Mouse (Mus musculus) midbrain, embryonic 11.5 days (tissue): ENCODE data around the gene Slc13a2. TPM values are rescaled to one million over a fixed set of nuclear protein-coding genes. Genes with fewer than 3 reads are reported as not detected.

Experiments
- ATAC-seq: fragments of 200-750 bp; cut with Nextera tagmentation; 2 replicates; pipeline ENCODE4 v1.8.0; 2017; ENCODE audit warnings: moderate TSS enrichment, moderate library complexity; ENCODE audit not compliant: low FRiP score
- DNase-seq: peaks from one replicate; pipeline ENCODE4 v3.0.0; 2015; ENCODE audit warnings: low spot score; ENCODE audit errors: missing footprints
- H3K27ac ChIP-seq: fragments of 300-500 bp; sonication (generic); 2 replicates; pipeline ENCODE4 v1.5.1; 2014; ENCODE audit warnings: low read depth, low read length
- H3K27me3 ChIP-seq: fragments of 300-500 bp; sonication (generic); 2 replicates; pipeline ENCODE4 v1.6.1; 2014; ENCODE audit warnings: mild to moderate bottlenecking, low read length, moderate library complexity, mixed read lengths; ENCODE audit not compliant: control insufficient read depth, insufficient read depth
- H3K36me3 ChIP-seq: fragments of 300-500 bp; sonication (generic); 2 replicates; pipeline ENCODE4 v1.6.1; 2014; ENCODE audit warnings: mild to moderate bottlenecking, low read length, moderate library complexity, mixed read lengths; ENCODE audit not compliant: control insufficient read depth, insufficient read depth
- H3K4me1 ChIP-seq: fragments of 300-500 bp; sonication (generic); 2 replicates; pipeline ENCODE4 v1.6.1; 2014; ENCODE audit warnings: low read length; ENCODE audit not compliant: control insufficient read depth, insufficient read depth
- H3K4me2 ChIP-seq: fragments of 300-500 bp; sonication (generic); 2 replicates; pipeline ENCODE4 v1.6.1; 2014; ENCODE audit warnings: mild to moderate bottlenecking, moderate library complexity
- H3K4me3 ChIP-seq: fragments of 300-500 bp; sonication (generic); 2 replicates; pipeline ENCODE4 v1.5.1; 2014; ENCODE audit warnings: low read depth, low read length
- H3K9ac ChIP-seq: fragments of 300-500 bp; sonication (generic); 2 replicates; pipeline ENCODE4 v1.6.1; 2014; ENCODE audit warnings: low read length
- H3K9me3 ChIP-seq: fragments of 300-500 bp; sonication (generic); 2 replicates; pipeline ENCODE4 v1.6.1; 2016; ENCODE audit warnings: low read length; ENCODE audit not compliant: control insufficient read depth
- WGBS: fragments of 180-500 bp; shearing (Covaris S2); extraction: QIAGEN DNeasy Blood & Tissue Kit; methylation state at CpG from one replicate; pipeline ENCODE4 v1.1.7; 2014; 5-methylcytosine and 5-hydroxymethylcytosine counted together
- polyA plus RNA-seq: library from polyadenylated mRNA; unstranded; fragments of >200 nt; fragmentation: Nextera tagmentation; extraction: Ambion mirVana; gene quantifications from 2 replicates; pipeline ENCODE4 v1.2.1, GENCODE M21; 2014

The Slc13a2 gene
- polyA plus RNA-seq, 1 experiment from 2014 or later, result not detected

DNA sequence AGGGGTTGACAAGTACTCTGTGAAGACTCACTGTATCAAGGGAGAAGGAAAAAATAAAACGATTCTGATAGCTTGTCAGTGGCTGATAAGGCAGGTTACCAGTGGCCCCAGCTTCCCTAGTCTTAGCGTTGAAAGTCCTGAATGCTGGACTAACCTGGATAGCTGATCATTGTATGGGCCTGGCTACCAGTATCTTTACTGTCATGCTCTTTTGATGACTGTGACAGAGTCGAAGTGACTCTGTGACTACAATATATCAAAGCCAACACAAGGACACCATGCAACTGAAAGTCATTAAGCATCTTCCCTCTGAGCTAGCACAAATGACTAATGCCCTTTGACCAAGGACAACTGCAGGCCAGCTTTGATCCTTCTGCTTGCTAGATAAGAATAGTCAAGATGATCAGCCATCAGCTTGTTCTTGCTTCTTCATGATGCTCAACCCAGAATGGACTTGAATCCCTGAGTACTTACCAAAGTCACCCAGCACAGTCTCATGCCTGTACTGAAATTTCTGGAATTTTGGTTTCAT lies 16.4 kb upstream of the Slc13a2 start:
- H3K9me3 ChIP-seq, result no peaks in the 10 kb centered on the region
- H3K4me1 ChIP-seq, result peaks cover 4% of the 10 kb centered on the region
- H3K27ac ChIP-seq, result no peak overlapping the region
- H3K36me3 ChIP-seq, result no peaks in the 10 kb centered on the region
- H3K4me2 ChIP-seq, result no peak overlapping the region
- ATAC-seq (no peak), DNase-seq (no peak)
- no peak overlapping the region for H3K4me3 ChIP-seq
- no peak overlapping the region for H3K9ac ChIP-seq
- no peaks in the 10 kb centered on the region for H3K27me3 ChIP-seq
- 82% methylated on average over 3 of the region's 3 CpGs for WGBS

DNA sequence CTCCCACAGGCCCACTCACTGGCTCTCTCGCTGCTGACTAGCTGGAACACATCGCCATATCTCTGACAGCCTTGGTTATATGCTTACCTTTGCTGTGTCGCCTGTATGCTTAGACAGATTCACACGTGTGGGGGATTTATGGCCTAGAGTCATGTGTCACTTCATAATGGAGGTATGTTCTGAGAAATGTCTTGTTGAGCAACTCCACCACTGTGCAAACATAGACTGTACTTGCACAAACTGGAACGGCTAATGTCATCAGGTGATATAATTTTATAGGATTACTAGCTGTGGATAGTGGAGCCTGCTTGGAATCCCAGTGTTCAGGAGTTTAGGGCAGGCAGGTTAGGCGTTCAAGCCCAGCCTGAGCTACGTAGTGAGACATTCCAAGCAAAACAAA lies 15.2 kb upstream of the Slc13a2 start:
- DNase-seq (no peak), ATAC-seq (no peak)
- H3K9ac ChIP-seq, result no peak overlapping the region
- H3K27me3 ChIP-seq, result no peaks in the 10 kb centered on the region
- H3K36me3 ChIP-seq, result no peaks in the 10 kb centered on the region
- no peaks in the 10 kb centered on the region for H3K9me3 ChIP-seq
- H3K4me1 ChIP-seq, result peaks cover 4% of the 10 kb centered on the region
- no peak overlapping the region for H3K27ac ChIP-seq
- 92% methylated on average over 7 of the region's 7 CpGs for WGBS
- no peak overlapping the region for H3K4me2 ChIP-seq
- no peak overlapping the region for H3K4me3 ChIP-seq

DNA sequence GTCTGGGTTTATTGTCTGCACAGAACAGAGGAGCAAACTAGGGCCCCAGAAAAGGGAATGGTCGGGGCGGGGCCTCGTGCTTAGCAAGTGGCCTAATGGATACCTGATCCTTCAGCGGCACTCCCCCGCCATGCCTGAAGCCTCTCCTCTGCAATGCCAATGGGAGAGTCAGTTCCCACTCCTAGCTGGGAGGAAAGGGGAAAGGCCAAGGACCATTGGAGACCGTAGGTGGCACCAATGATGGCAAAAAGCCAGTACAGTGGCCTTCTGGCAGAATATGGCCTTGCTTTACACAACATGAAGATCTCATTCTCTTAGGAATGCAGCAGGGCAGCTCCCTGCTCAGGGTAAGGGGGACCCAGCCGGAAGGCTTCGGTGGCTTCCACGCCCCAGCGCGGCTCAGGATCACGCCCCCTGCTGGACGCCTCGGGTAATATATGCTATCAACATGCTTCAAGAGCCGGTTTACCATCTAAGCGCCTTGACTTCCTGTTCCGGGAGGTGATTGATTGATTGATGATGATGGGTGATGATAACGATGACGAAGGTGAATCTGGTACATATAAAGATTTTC lies 13.8 kb upstream of the Slc13a2 start:
- Histone ChIP-seq H3K9ac (0 out of 2 replicates have a peak overlapping the region, but pooled peaks have one; percentile 20), H3K4me1 (peaks cover 4% of the 10 kb centered on the region), H3K9me3 (no peaks in the 10 kb centered on the region), H3K4me3 (no peak overlapping the region), H3K36me3 (no peaks in the 10 kb centered on the region), H3K27me3 (no peaks in the 10 kb centered on the region), H3K27ac (no peak overlapping the region), H3K4me2 (peak overlapping the region; percentile 15)
- ATAC-seq, result no peak
- 6% methylated on average over 19 of the region's 19 CpGs for WGBS
- DNase-seq, result peak; percentile 94

DNA sequence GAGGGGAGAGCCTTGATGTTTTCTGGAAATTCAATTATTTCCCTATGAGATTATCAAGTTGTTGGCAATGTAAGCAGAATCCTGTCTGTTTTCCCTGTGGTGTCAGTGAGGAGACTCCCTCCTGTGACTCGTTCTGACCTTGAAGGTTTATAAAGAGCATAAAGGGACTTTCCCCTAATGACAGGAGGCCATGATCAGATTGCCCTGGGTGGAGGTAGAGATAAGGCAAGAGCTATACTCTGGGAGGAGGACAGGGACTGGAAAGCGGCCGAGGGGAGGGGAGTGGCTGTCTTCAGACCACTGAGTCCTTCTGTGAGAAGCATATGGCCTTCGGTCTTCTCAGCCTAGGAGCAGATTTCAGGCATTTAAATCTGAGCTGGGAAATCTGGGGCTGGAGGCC lies 12.0 kb upstream of the Slc13a2 start:
- 79% methylated on average over 4 of the region's 4 CpGs for WGBS
- H3K4me1 ChIP-seq, result peaks cover 4% of the 10 kb centered on the region
- no peak overlapping the region for H3K4me3 ChIP-seq
- no peak overlapping the region for H3K9ac ChIP-seq
- ATAC-seq (no peak), DNase-seq (no peak)
- no peaks in the 10 kb centered on the region for H3K36me3 ChIP-seq
- H3K27ac ChIP-seq, result no peak overlapping the region
- no peak overlapping the region for H3K4me2 ChIP-seq
- H3K27me3 ChIP-seq, result no peaks in the 10 kb centered on the region
- H3K9me3 ChIP-seq, result no peaks in the 10 kb centered on the region

DNA sequence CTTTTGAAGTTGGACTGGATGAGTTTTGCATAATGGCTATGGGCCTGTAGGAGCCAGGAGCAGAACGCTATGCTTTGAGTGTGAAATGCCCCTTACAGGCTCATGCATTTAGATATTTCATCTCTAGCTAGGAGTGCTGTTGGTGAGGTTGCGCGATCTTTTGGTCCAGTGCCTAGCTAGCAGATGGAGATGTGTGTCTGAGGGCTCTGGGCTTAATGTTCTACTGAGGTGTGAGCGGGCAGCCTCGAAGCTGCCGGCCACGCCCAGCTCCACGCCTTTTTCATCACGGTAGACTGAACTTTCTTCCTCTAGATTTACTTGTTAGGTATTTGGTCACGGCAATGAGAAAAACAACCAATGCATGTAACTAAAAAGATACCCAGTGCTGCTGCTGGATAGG lies 9.2 kb upstream of the Slc13a2 start:
- ATAC-seq, result no peak
- H3K36me3 ChIP-seq, result no peaks in the 10 kb centered on the region
- H3K9ac ChIP-seq, result no peak overlapping the region
- no peak overlapping the region for H3K27ac ChIP-seq
- peaks cover 4% of the 10 kb centered on the region for H3K4me1 ChIP-seq
- H3K9me3 ChIP-seq, result no peaks in the 10 kb centered on the region
- no peak for DNase-seq
- 91% methylated on average over 10 of the region's 10 CpGs for WGBS
- H3K4me3 ChIP-seq, result no peak overlapping the region
- H3K27me3 ChIP-seq, result no peaks in the 10 kb centered on the region
- no peak overlapping the region for H3K4me2 ChIP-seq

GRCm38 (mm10) chr11:78430195-78430878 lies 8.3 kb upstream of the Slc13a2 start:
- Histone ChIP-seq H3K4me1 (no peaks in the 10 kb centered on the region), H3K9ac (no peak overlapping the region), H3K9me3 (no peaks in the 10 kb centered on the region), H3K27me3 (no peaks in the 10 kb centered on the region), H3K4me2 (no peak overlapping the region), H3K27ac (no peak overlapping the region), H3K36me3 (no peaks in the 10 kb centered on the region), H3K4me3 (no peak overlapping the region)
- WGBS, result 56% methylated on average over 11 of the region's 11 CpGs
- ATAC-seq (no peak), DNase-seq (no peak)

GRCm38 (mm10) chr11:78428309-78428708 lies 6.3 kb upstream of the Slc13a2 start:
- Histone ChIP-seq H3K9me3 (no peaks in the 10 kb centered on the region), H3K36me3 (no peaks in the 10 kb centered on the region), H3K4me3 (no peak overlapping the region), H3K4me2 (no peak overlapping the region), H3K9ac (no peak overlapping the region), H3K27ac (no peak overlapping the region), H3K27me3 (no peaks in the 10 kb centered on the region), H3K4me1 (no peaks in the 10 kb centered on the region)
- ATAC-seq (no peak), DNase-seq (no peak)
- WGBS, result 72% methylated on average over 5 of the region's 5 CpGs

DNA sequence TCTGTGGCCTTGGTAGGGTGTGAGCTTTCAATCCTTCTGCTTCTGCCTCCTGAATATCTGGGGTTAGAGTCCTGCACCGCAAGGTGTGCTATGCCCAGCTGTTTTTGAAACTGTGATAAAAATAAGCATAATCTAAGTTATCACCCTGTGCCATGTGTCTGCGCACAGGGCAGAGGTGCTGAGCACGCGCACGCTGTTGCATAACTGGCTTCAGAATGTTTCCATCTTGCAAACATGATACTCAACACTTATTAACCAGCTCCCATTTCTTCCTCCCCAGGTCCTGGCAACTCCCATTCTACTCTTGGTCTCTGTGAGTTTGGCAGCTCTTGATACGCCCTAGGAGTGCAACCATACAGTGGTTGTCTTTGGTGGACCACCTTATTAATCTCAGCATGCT lies 5.6 kb upstream of the Slc13a2 start:
- WGBS, result 95% methylated on average over 6 of the region's 6 CpGs
- no peak overlapping the region for H3K27ac ChIP-seq
- no peaks in the 10 kb centered on the region for H3K36me3 ChIP-seq
- no peak overlapping the region for H3K4me2 ChIP-seq
- no peak overlapping the region for H3K4me3 ChIP-seq
- no peak for ATAC-seq
- DNase-seq, result no peak
- no peak overlapping the region for H3K9ac ChIP-seq
- no peaks in the 10 kb centered on the region for H3K4me1 ChIP-seq
- H3K9me3 ChIP-seq, result no peaks in the 10 kb centered on the region
- H3K27me3 ChIP-seq, result no peaks in the 10 kb centered on the region

DNA sequence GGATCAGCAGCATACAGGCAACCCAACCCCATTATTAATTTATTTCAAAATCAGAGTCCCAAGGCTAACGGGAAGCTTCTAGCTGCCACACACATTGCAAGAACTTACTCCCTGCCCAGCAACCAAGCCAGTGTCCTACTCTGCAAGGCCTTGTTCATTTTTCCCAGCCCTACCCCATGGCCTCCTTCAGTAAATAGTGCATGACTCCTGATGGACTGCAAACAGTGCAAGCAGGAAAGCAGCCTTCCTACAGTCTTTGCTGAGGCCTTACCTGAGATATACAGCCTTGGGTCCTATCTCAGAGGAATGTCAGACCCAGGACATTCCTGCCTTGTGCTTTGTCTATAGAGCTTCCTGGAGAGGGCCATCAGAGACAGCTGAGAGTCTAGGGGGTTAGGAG lies 3.6 kb upstream of the Slc13a2 start:
- Histone ChIP-seq H3K9ac (no peak overlapping the region), H3K4me1 (no peaks in the 10 kb centered on the region), H3K27me3 (no peaks in the 10 kb centered on the region), H3K4me3 (no peak overlapping the region), H3K36me3 (no peaks in the 10 kb centered on the region), H3K9me3 (no peaks in the 10 kb centered on the region), H3K4me2 (no peak overlapping the region), H3K27ac (no peak overlapping the region)
- 90% methylated on average over 1 of the region's 1 CpGs for WGBS
- no peak for ATAC-seq
- DNase-seq, result no peak
